Mouse (Mus musculus): ENCODE data around the gene Itgae.

Itgae gene

DNA sequence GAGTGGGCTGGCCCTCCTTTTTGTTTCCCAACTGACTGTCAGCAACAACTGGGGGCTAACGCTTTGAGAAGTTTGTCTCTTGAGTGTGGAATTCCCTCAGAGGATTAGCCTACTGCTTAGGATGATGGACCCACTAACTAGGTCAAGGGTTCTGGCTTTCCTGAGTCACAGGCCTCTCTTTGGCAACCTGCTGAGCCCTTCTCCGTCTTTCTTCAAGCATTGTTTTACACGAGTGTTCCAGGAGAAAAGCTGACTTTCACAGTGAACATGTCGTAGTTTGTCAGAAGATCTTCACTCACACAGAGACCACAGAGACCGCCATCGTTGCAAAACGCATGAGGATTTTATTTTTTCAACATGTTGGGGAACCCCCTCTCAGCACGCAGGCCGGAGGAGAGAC lies 57.8 kb downstream of the Itgae start:
- DNase-seq = no peak

DNA sequence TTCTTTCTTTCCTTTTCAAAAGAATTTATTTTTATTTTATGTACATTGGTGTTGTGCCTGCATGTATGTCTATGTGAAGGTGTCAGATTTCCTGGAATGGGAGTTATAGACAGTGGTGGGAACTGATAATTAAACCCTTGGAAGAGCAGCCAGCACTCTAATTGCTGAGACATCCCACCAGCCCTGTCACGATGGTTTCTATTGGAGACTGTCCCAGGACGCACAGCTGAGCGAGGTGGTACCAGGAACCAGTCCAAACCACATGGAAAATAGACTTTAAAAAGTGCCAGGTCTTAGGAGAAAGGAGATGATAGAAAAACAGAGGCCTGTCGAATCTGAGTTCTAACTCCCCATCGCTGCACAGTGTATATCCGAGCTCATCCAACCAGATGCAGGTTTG lies 64.7 kb downstream of the Itgae start:
- no peak for DNase-seq

DNA sequence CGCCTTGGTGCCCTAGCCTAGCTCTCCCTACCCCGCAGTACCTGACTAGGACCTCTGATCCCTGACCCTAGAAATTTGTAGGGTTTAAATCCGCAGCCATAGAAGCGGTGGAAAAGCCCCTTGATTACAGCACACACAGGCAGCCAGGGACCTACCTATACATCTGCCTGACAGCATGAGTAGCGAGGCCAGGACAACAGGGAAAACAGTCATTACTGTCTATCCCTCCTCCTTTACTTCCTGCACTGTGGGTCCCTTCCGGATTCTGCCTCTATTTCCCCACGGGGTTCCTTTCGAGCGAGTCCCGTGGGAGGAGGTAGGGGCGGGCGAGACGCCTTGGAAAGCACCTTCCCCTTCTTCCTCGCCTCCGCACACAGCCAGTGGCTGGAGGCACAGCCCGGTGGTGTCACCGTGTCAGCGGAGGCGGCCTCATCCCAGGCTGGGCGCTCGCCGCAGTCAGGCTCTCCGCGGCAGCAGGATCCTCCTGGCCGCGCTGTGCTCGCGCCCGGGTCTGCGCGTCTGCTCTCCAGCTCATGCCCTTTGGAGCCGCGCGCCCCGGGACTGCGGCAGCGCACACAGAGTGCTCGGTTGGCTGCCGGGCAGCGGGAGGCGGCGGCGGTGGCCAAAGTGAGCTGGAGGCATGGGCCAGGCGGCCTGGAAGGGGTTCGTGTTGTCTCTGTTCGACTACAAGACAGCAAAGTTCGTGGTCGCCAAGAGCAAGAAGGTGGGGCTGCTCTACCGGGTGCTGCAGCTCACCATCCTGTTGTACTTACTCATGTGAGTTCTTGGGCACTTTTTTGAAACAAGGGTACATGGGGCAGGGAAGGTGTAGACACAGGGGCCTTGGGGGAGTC lies 69.8 kb downstream of the Itgae start, which contains the start of gene P2rx5:
Gene P2rx5 (plus strand): TSS at position 465 of the 854 bp plus-strand sequence.
- DNase-seq = peak; percentile 16

DNA sequence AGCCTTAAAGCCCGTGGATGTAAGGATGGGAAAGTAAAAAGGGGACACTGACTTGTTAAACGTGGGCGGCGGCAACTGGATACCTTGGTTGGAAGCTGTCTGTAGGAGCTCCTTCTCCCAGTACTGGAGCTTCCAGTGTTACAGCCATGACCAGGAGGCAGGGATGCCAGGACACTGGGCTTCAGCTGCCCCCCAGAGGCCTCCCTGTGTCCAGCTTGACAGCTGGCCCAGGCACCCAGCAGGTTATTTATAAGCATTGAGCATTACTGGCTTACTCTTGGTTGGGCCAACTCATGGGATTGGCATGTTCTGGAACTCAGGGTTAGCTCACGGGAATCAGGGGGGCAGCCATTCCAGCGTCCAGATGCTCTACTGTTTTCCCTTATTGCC lies 70.4 kb downstream of the Itgae start:
- DNase-seq = no peak

DNA sequence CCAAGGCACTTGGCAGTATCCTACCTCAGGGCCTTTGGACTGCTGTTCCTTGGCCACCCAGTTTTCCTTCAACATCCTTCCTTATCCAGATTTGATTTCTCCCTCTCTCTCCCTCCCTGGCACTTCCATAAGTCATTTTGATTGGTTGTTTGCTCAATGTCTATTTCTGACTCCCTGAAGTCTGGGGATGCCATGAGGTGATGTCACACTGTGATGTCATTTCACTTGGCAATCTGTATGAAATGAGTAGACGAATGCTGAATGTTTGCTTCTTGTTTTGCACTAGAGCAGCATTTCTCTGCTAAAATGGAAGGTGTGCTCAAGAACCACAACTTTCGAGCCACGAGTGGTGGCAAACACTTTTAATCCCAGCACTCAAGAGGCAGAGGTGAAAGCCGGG lies 71.2 kb downstream of the Itgae start:
- no peak for DNase-seq

DNA sequence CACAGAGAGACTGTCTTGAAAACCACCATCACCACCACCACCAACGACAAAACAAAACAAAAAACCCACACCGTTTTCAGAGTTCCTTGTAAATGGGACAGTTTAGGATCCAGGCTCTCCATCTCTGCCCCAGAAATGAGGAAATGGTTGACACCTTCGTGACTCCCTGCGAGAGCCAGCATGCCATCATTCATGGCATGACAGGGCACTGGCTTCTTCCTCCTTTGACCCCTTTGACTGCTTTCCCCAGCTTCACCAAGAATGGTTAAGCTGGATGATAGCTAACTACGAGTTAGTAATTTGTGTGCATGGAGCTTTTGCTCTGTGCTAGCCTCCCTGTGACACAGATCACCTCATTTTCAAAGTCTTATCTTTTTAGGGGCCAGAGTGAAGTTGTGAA lies 71.9 kb downstream of the Itgae start:
- DNase-seq = no peak

DNA sequence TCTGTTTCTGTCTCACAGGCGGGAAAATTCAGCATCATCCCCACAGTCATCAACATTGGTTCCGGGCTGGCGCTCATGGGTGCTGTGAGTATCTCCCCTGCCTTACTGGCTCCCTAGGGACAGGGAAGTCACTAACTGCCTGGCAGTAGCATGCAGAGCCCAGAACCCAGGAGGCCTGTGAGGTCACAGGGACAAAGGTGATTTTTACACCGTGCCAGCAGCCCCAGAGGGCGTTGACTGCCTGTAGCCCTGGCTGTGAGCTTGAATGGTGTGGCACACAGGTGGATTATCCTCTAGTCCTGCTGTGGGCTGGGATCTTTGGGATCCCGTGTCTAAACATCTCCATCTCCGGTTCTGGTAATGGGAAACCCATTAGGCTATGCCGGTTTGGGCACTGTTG lies 77.7 kb downstream of the Itgae start:
- no peak for DNase-seq

DNA sequence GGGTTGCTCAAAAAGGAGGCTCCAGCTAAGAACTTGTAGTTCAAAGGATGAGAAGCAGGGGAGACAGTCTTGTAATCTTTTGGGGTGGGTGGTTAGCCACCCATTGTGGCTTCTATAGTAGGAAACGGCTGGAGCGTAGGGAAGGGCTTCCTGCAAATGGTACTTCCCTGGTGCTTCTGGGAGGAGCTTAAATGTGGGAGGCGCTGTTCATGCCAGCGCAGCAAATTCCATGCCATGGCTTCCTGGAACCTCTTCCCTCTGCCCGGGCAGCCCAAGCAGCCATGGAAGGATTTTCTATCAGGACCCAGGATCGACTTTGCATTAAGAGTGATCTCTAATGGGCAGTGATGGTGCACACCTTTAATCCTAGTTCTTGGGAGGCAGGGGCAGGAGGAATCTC lies 78.2 kb downstream of the Itgae start:
- DNase-seq = no peak

DNA sequence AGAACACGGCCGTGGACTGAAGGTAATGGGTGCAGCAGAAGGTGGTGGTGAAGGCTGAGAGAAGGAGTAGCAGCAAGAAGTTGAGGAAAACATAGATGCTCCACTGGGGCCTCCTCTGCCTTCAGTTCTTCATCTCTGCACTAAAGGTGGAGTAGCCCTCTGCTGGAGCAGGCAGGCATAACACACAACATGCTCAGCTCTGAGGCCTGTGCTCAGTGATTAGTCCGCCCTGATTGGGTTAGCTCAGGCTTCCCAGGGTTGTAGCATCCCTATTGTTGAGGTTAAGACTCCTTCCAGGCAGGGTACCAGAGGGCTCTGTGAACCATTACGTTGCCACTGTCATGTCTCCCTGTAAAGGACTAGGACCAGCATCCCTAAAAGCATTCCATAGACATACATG lies 78.8 kb downstream of the Itgae start:
- peak; percentile 69 for DNase-seq

DNA sequence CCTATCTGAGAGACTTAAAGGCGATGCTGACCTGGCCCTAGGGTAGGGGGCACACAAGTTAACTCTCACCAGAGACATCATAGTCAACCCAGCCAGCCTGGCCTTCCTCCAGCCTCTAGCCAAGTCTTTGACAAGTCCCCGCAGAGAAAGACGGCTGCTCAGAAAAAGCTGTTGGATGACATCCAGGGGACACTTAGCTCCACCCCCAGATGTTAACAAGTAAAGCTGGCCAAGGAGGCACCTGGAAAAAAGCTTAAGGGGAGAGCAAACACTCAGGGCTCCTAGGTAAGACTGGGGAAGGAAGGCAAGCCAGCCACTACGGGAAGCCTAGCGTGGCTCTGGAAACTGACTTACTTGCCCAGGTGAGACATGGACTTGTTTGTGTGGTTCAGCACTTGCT lies 81.8 kb downstream of the Itgae start:
- no peak for DNase-seq

DNA sequence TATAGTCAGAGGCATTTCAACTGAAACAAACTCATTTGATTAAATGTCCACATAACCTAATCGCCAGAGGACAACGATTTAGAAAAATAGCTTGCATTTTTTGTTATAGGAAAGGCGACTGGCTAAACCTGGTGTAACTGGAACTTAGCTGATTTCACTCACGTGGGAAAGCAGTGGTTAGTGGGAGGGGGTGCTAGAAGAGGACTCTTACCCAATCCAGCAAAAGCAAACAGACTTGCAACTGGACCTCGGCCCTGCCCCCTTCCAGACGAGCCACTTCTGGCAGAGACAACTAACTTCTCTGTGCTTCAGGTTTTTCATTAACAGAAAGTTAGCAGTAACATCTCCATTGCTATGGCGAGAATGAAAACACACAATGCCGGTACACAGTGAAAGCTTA lies 85.2 kb downstream of the Itgae start:
- DNase-seq = no peak

DNA sequence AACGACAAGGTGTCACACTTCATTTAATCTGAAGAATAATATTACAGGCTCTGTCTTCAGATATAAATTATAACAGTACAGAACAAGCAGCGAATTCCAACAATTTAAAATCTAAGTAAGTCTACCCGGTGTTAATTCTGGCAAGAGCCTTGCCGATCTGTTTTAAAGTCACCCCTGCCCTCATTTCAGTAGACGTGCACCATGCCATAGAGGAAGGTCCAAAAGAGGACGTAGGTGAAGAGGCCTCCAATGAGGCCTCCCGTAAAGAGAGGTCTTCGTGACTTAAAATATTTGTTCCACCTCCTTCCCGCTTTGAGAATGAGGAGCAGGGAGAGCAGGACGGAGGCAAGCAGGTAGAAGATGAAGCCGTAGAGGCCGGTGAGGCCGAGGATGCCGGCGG lies 85.8 kb downstream of the Itgae start:
- DNase-seq = no peak

DNA sequence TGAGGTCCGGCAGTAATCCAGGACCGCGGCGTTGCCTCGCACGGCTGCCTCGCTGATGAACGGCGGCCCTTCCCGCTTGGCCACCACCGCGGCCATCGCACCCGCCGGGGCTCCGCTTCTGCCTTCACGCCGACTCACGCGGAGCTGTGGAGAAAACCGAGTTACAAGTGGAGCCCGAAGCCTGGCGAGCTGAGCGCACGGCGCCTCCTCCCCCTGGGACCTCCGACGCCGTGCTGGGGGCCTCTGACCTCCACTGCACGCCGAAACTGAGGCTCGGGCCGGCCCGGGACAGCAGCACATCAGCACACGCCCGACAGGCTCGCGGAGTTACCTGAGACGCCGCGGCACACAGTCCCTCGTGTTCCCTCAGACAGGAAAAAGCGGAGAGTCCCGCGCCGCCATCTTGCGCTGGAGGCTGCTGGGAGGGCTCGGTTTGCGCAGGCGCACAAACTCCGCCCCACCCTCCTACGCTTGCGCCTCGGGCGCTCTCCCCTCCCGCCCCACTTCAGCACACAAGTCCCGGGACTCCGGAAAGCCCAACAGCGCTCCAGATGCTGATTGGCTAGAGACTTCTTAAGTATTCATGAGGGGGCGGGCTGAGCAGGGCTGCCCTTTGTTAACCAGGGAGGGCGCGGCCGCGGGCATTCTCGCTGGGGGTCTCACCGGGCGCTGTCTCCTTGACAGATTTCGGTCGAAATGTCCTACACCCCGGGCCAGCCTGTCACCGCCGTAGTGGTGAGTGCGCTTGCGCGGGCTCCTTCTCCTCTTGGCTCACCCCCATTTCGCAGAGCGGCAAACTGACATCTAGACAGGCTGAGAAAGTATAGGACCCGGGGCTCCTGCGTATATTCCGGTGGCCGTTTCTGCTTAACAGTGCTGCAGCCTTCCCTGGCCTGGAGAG lies 86.5 kb downstream of the Itgae start, which contains the start of the genes Emc6 and Tax1bp3:
Gene Emc6 (minus strand): TSS at position 430 of the 901 bp plus-strand sequence.
Gene Tax1bp3 (plus strand): TSS at position 476 of the 901 bp plus-strand sequence.
- peak; percentile 95 for DNase-seq

DNA sequence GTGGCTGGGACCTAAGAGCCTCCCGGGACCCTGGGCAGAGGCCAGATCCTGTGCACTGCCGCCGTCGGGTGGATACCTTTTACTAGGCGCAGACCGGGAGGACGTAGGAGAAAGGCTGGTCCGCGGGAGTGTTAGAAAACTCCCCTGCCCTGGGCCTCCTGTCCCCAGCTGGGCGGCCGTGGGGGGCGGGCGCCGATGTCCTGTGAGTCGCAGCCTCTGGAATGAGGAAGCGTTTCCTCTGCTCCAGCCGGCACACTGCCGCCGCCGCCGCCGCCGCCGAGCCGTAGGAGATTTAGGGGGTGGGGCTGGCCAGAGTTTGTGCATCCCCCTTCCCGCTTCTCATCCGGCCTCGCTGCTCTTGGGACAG lies 87.1 kb downstream of the Itgae start:
- peak; percentile 56 for DNase-seq

DNA sequence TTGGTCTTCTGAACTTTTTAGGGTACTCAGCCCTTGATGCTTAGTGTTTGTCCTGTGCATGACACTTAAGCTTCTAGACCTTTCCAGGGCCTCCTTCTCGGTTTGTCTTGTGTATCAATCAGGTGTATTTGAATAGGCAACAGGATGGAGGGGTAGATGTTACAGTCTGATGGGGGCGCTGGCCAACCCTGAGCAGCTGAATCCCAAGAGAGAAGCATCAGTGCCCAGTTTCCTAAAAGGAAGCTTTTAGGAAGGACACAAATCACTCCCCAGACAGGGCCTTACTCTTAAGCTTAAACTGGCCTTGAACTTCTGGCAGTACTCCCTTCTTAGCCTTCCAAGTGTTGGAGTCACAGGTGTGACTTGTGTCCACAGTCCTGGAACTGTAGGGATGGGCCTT lies 87.5 kb downstream of the Itgae start:
- DNase-seq = no peak

DNA sequence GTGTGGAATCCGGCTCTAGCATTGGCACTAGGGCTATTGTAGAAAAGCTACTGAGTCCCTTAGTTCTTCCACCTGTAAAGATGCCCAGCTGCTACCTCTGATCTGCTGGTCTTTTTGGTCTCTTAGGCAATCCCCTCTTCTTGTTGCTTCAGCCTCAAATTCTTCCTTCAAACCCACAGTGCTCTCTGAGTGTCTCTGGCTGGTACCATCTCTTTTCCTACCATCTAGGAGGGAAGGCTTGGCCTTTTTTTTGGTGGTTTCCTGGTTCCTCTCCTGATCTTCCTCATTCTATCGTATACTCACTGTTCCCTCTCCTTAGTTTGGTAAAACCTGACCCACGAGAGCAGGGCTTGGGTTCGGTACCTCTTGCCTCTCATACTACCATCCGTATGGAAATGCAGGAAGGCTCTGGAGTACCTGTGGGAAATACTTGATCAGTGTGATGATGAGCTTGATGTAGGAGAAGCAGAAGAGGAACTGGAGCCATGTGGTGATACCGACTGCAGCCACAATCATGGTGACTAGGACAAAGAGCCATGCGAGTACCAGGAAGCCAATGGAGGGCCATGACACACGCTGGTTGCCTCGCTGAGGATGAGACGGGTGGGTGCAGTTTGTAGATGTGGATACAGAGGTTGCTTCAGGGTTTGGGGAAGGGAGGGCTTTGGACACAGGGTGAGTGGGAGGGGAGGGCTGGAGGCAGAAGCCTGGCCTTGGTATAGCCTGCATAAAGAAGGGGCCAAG lies 95.7 kb downstream of the Itgae start:
- DNase-seq = no peak

DNA sequence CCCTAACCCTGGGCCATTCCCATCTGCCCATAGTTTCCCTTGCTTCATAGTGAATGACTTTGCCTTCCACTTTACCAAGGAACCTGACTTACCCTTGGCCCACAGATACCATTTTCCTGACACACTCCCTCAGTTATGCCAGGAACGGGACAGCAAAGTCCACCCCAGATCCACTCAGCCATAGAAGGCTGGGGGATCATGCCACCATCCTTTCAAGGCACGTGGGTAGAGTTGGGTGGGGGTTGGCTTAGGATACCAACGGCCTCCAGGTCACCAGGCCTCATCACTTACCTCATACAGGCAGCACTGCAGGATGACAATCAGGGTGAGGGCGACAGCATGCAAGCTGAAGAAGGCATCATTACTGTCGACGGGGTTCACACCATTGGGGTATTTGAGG lies 96.8 kb downstream of the Itgae start:
- DNase-seq = no peak

DNA sequence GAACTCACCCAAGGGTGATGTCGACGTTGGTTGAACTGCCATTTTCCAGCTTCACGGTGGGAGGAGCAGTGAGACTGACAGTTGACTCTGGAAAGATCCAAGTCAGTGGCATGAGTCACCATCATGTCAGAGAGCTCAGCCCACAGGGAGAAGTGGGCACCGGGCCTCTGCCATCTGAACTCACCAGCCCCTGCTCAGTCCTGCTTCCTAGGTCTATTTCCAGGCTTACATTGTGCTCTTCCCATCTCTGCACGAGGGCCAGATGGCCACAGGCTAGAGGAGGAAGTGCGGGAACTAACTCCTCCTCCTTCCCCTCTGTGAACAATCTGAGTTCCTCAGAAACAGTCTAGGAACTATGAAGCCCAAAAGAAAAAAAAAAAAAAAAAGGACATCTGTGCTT lies 102.7 kb downstream of the Itgae start:
- no peak for DNase-seq

DNA sequence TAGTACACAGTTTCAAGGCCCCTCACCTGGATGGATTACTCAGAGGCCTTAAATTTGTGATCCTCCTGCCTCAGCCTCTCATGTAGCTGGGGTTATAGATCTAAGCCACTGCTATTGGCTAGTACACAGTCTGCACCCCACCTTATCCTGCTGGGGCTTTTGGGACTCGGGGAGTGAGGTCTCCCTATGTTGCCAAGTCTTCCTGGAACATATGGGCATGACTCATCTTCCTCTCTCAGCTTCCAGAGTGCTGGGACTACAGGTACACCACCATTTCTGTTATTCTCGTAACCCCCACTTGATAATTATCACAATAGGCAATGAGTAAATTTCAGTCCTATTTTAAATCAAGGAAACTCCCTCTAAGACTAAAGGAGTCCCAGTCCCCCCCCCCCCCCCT lies 104.1 kb downstream of the Itgae start:
- DNase-seq = no peak

Data from right cerebral cortex, postnatal 4 days (tissue).